Mouse (Mus musculus): Measurements from ENCODE around the gene Cd6. TPM values are rescaled to one million over a fixed set of nuclear protein-coding genes. Genes with fewer than 3 reads are reported as not detected.

The Cd6 gene
- polyA plus RNA-seq, 1 experiment, result 2.1 TPM

GRCm38 (mm10) chr19:10750161-10750560 is 79.7 kb downstream of the Cd6 start:
- no peak overlapping the region for H3K27ac ChIP-seq (ENCODE audit: control insufficient read depth, insufficient read depth, low read depth, low read length, poor library complexity)
- no peak overlapping the region for H3K4me3 ChIP-seq (replicated peaks; ENCODE audit: control insufficient read depth, low read depth, low read length)
- WGBS, result 78% methylated on average over 6 of the region's 6 CpGs
- peaks cover 4% of the 10 kb centered on the region; the same call in 1 of the 2 replicates for H3K4me1 ChIP-seq (ENCODE audit: control insufficient read depth, insufficient read depth, low read length)
- TF ChIP-seq POLR2A (IDR thresholded peaks at IDR 0.05; ENCODE audit: borderline replicate concordance, control insufficient read depth, low read depth, low read length) (no peak), CTCF (IDR thresholded peaks at IDR 0.05; ENCODE audit: control insufficient read depth, insufficient read depth, low read length) (no peak)

DNA sequence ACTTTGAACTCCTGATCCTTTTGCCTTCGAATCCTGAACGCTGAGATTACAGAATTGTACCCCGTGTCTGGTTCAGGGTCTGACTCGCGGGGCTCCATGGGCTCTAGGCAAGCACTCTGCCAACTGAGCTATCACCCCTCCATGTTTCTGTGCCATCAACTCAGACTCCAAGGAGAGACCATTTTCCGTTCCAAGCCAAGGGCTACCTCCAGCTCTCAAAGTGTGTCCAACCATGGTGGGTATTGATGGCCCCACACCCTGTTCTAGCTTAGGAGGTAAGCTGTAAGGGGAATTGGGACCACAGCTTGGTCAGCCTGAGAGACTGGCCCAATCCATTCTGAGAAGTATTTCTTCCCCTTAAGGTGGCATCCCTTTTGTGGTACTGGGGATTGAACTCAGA is 80.6 kb downstream of the Cd6 start:
- 90% methylated on average over 6 of the region's 6 CpGs for WGBS
- Histone ChIP-seq H3K4me1 (ENCODE audit: control insufficient read depth, insufficient read depth, low read length) (peaks cover 4% of the 10 kb centered on the region; the same call in 1 of the 2 replicates), H3K27ac (ENCODE audit: control insufficient read depth, insufficient read depth, low read depth, low read length, poor library complexity) (no peak overlapping the region), H3K4me3 (replicated peaks; ENCODE audit: control insufficient read depth, low read depth, low read length) (no peak overlapping the region)
- TF ChIP-seq CTCF (IDR thresholded peaks at IDR 0.05; ENCODE audit: control insufficient read depth, insufficient read depth, low read length), result no peak
- TF ChIP-seq POLR2A (IDR thresholded peaks at IDR 0.05; ENCODE audit: borderline replicate concordance, control insufficient read depth, low read depth, low read length), result no peak

GRCm38 (mm10) chr19:10748401-10749102 is 81.3 kb downstream of the Cd6 start:
- Histone ChIP-seq H3K4me3 (replicated peaks; ENCODE audit: control insufficient read depth, low read depth, low read length) (no peak overlapping the region), H3K4me1 (ENCODE audit: control insufficient read depth, insufficient read depth, low read length) (peaks cover 4% of the 10 kb centered on the region; the same call in 1 of the 2 replicates), H3K27ac (ENCODE audit: control insufficient read depth, insufficient read depth, low read depth, low read length, poor library complexity) (no peak overlapping the region)
- 63% methylated on average over 11 of the region's 11 CpGs for WGBS
- no peak for TF ChIP-seq CTCF (IDR thresholded peaks at IDR 0.05; ENCODE audit: control insufficient read depth, insufficient read depth, low read length)
- TF ChIP-seq POLR2A (IDR thresholded peaks at IDR 0.05; ENCODE audit: borderline replicate concordance, control insufficient read depth, low read depth, low read length), result no peak

DNA sequence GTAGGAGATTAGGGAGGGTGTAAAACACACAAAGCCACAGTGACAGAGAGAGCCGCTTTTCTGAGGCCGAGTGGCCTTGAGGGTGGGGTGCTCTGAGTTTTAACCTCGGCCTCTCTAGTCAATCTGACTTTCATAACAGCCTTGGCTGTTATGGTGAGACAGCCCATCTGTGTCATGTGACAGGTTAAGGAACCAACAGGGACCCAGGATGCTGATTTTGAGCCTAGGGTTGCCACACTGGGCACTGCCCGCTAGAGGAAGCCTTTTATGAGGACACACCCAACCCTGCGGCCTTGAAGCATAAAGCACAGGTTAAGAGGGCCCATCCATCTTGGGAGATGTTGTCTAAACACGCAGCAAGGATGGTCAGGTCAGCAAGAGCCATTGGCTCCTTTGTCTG is 82.1 kb downstream of the Cd6 start:
- TF ChIP-seq CTCF (IDR thresholded peaks at IDR 0.05; ENCODE audit: control insufficient read depth, insufficient read depth, low read length) (no peak), POLR2A (IDR thresholded peaks at IDR 0.05; ENCODE audit: borderline replicate concordance, control insufficient read depth, low read depth, low read length) (no peak)
- Histone ChIP-seq H3K27ac (ENCODE audit: control insufficient read depth, insufficient read depth, low read depth, low read length, poor library complexity) (peak overlapping the region; percentile 14; the same call in 1 of the 2 replicates), H3K4me3 (replicated peaks; ENCODE audit: control insufficient read depth, low read depth, low read length) (peak overlapping the region; percentile 5), H3K4me1 (ENCODE audit: control insufficient read depth, insufficient read depth, low read length) (peaks cover 4% of the 10 kb centered on the region; the same call in 1 of the 2 replicates)
- 57% methylated on average over 6 of the region's 6 CpGs for WGBS

DNA sequence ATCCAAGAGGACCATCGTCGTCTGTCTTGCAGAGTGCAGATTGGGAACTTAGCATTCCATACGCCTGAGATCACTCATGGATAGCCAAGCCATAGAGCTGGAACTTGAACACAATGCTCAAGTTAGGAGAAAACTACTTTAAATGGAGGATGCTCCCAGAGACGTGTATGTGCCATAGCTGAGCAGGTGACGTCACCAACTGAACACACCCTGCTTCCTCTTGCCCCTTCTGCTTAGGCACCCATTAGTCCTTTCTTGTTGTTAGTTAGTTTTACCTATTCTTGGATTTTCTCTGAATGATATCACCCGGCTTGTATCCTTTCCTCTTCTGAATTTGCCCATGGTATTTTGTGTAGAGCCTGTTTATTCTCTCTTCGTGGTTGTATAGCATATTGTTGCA is 82.7 kb downstream of the Cd6 start:
- no peak overlapping the region for H3K4me3 ChIP-seq (replicated peaks; ENCODE audit: control insufficient read depth, low read depth, low read length)

DNA sequence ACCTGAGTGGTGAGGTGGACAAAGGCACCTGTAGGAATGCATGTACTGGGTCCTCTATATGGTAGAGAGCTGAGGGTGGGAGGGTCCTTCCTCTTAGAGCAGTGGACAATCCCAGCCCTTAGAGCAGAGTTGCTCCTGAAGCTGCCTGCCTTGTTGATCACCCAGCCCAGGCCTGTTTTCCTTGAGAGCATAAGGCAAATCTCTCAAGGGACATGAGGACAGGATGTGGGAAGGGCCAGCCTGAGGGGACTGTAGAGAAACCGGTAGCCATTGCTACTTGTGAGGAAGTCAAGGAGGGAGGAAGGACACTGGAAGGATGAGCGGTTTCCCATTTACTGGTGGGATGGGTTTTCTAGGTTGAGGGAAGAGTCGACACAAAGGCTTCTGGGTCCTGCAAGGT is 87.3 kb downstream of the Cd6 start:
- Histone ChIP-seq H3K4me3 (replicated peaks; ENCODE audit: control insufficient read depth, low read depth, low read length) (no peak overlapping the region), H3K4me1 (ENCODE audit: control insufficient read depth, insufficient read depth, low read length) (peaks cover 8% of the 10 kb centered on the region), H3K27ac (ENCODE audit: control insufficient read depth, insufficient read depth, low read depth, low read length, poor library complexity) (no peak overlapping the region)
- 31% methylated on average over 3 of the region's 3 CpGs for WGBS
- TF ChIP-seq CTCF (IDR thresholded peaks at IDR 0.05; ENCODE audit: control insufficient read depth, insufficient read depth, low read length) (no peak), POLR2A (IDR thresholded peaks at IDR 0.05; ENCODE audit: borderline replicate concordance, control insufficient read depth, low read depth, low read length) (no peak)

More for the DNA sequence above, 82.7 kb downstream of the Cd6 start:
- WGBS, result 74% methylated on average over 7 of the region's 7 CpGs
- no peak for TF ChIP-seq POLR2A (IDR thresholded peaks at IDR 0.05; ENCODE audit: borderline replicate concordance, control insufficient read depth, low read depth, low read length)
- no peak for TF ChIP-seq CTCF (IDR thresholded peaks at IDR 0.05; ENCODE audit: control insufficient read depth, insufficient read depth, low read length)
- Histone ChIP-seq H3K4me1 (ENCODE audit: control insufficient read depth, insufficient read depth, low read length) (peaks cover 4% of the 10 kb centered on the region; the same call in 1 of the 2 replicates), H3K27ac (ENCODE audit: control insufficient read depth, insufficient read depth, low read depth, low read length, poor library complexity) (no peak overlapping the region)

- TF ChIP-seq CTCF (IDR thresholded peaks at IDR 0.05; ENCODE audit: control insufficient read depth, insufficient read depth, low read length), result no peak
- no peak for TF ChIP-seq POLR2A (IDR thresholded peaks at IDR 0.05; ENCODE audit: borderline replicate concordance, control insufficient read depth, low read depth, low read length)
- no peak overlapping the region for H3K27ac ChIP-seq (ENCODE audit: control insufficient read depth, insufficient read depth, low read depth, low read length, poor library complexity)
- 74% methylated on average over 6 of the region's 6 CpGs for WGBS
- H3K4me3 ChIP-seq (replicated peaks; ENCODE audit: control insufficient read depth, low read depth, low read length), result no peak overlapping the region
- H3K4me1 ChIP-seq (ENCODE audit: control insufficient read depth, insufficient read depth, low read length), result peaks cover 8% of the 10 kb centered on the region
These were observed 87.7 kb downstream of the Cd6 start for GRCm38 (mm10) chr19:10742145-10742544.

GRCm38 (mm10) chr19:10740641-10741440 is 89.0 kb downstream of the Cd6 start:
- H3K4me1 ChIP-seq (ENCODE audit: control insufficient read depth, insufficient read depth, low read length), result peaks cover 8% of the 10 kb centered on the region
- H3K4me3 ChIP-seq (replicated peaks; ENCODE audit: control insufficient read depth, low read depth, low read length), result no peak overlapping the region
- H3K27ac ChIP-seq (ENCODE audit: control insufficient read depth, insufficient read depth, low read depth, low read length, poor library complexity), result no peak overlapping the region
- no peak for TF ChIP-seq POLR2A (IDR thresholded peaks at IDR 0.05; ENCODE audit: borderline replicate concordance, control insufficient read depth, low read depth, low read length)
- no peak for TF ChIP-seq CTCF (IDR thresholded peaks at IDR 0.05; ENCODE audit: control insufficient read depth, insufficient read depth, low read length)
- WGBS, result 14% methylated on average over 11 of the region's 11 CpGs
